Mouse (Mus musculus): ENCODE data around the gene C1qtnf1. TPM values are rescaled to one million over a fixed set of nuclear protein-coding genes. Genes with fewer than 3 reads are reported as not detected.

Gene C1qtnf1
- total and polyA plus RNA-seq, 2 experiments from 2014 or later = 5.8 to 7.8 TPM

- Histone ChIP-seq H3K4me1 (ENCODE audit: control insufficient read depth, insufficient read depth) (no peaks in the 10 kb centered on the region), H3K27me3 (ENCODE audit: control insufficient read depth, insufficient read depth, low read length) (no peaks in the 10 kb centered on the region), H3K4me2 (ENCODE audit: low read depth, low read length) (no peak overlapping the region), H3K27ac (ENCODE audit: low read depth) (no peak overlapping the region), H3K9me3 (replicated peaks; ENCODE audit: control insufficient read depth, low read length) (0 out of 2 replicates have a peak, but pooled peaks cover 6% of the 10 kb centered on the region), H3K36me3 (replicated peaks; ENCODE audit: control insufficient read depth, insufficient read depth, low read length) (no peaks in the 10 kb centered on the region), H3K4me3 (ENCODE audit: low read depth, low read length) (no peak overlapping the region), H3K9ac (replicated peaks; ENCODE audit: low read depth, low read length) (no peak overlapping the region)
- DNase-seq (ENCODE audit: low spot score) (no peak), ATAC-seq (ENCODE audit: insufficient read depth, low read depth) (no peak)
- TF ChIP-seq EP300 (IDR thresholded peaks at IDR 0.05; ENCODE audit: low read depth) (no peak), CTCF (IDR thresholded peaks at IDR 0.05; ENCODE audit: low read depth) (no peak)
- 61% methylated on average over 11 of the region's 11 CpGs for WGBS
These were observed 28.9 kb downstream of the C1qtnf1 start for GRCm38 (mm10) chr11:118456937-118457336.

- 0 out of 2 replicates have a peak, but pooled peaks cover 6% of the 10 kb centered on the region for H3K9me3 ChIP-seq (replicated peaks; ENCODE audit: control insufficient read depth, low read length)
- H3K4me1 ChIP-seq (ENCODE audit: control insufficient read depth, insufficient read depth) = no peaks in the 10 kb centered on the region
- H3K4me2 ChIP-seq (ENCODE audit: low read depth, low read length) = peak overlapping the region; percentile 7; the same call in 1 of the 2 replicates
- no peak overlapping the region for H3K4me3 ChIP-seq (ENCODE audit: low read depth, low read length)
- no peaks in the 10 kb centered on the region for H3K36me3 ChIP-seq (replicated peaks; ENCODE audit: control insufficient read depth, insufficient read depth, low read length)
- H3K9ac ChIP-seq (replicated peaks; ENCODE audit: low read depth, low read length) = no peak overlapping the region
- no peak for TF ChIP-seq EP300 (IDR thresholded peaks at IDR 0.05; ENCODE audit: low read depth)
- no peak for TF ChIP-seq CTCF (IDR thresholded peaks at IDR 0.05; ENCODE audit: low read depth)
- ATAC-seq (ENCODE audit: insufficient read depth, low read depth) (peak; percentile 81), DNase-seq (ENCODE audit: low spot score) (peak; percentile 72)
- peak overlapping the region; percentile 63 for H3K27ac ChIP-seq (ENCODE audit: low read depth)
- H3K27me3 ChIP-seq (ENCODE audit: control insufficient read depth, insufficient read depth, low read length) = no peaks in the 10 kb centered on the region
- WGBS = 20% methylated on average over 8 of the region's 8 CpGs
These were observed 31.0 kb downstream of the C1qtnf1 start for GRCm38 (mm10) chr11:118459051-118459450.

- Histone ChIP-seq H3K9ac (replicated peaks; ENCODE audit: low read depth, low read length) (no peak overlapping the region), H3K36me3 (replicated peaks; ENCODE audit: control insufficient read depth, insufficient read depth, low read length) (no peaks in the 10 kb centered on the region), H3K4me1 (ENCODE audit: control insufficient read depth, insufficient read depth) (no peaks in the 10 kb centered on the region), H3K9me3 (replicated peaks; ENCODE audit: control insufficient read depth, low read length) (0 out of 2 replicates have a peak, but pooled peaks cover 6% of the 10 kb centered on the region), H3K4me3 (ENCODE audit: low read depth, low read length) (no peak overlapping the region), H3K27me3 (ENCODE audit: control insufficient read depth, insufficient read depth, low read length) (no peaks in the 10 kb centered on the region), H3K27ac (ENCODE audit: low read depth) (peak overlapping the region; percentile 63), H3K4me2 (ENCODE audit: low read depth, low read length) (no peak overlapping the region)
- TF ChIP-seq CTCF (IDR thresholded peaks at IDR 0.05; ENCODE audit: low read depth) (no peak), EP300 (IDR thresholded peaks at IDR 0.05; ENCODE audit: low read depth) (no peak)
- 53% methylated on average over 4 of the region's 4 CpGs for WGBS
- ATAC-seq (ENCODE audit: insufficient read depth, low read depth) = no peak
- no peak for DNase-seq (ENCODE audit: low spot score)
These were observed 31.5 kb downstream of the C1qtnf1 start for GRCm38 (mm10) chr11:118459536-118459935.

DNA sequence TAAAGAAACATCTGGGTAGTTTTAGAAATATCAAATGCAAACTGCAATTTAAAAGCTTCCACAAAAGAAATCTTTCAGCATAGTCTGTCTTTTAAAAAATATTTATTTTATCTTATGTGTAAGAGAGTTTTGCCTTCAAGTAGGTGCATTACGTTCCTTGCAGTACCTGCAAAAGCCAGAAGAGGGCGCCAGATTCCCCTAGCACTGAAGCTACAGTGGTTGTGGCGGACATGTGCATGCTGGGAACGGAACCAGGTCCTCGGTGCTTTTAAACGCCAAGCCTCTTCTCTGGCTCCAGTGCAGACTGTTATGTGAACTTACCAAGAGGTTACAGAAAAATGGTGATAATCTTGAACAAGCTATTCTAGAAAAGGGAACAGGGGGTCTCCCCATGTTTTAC is 32.3 kb downstream of the C1qtnf1 start:
- WGBS = 61% methylated on average over 6 of the region's 6 CpGs
- Histone ChIP-seq H3K27ac (ENCODE audit: low read depth) (no peak overlapping the region), H3K9me3 (replicated peaks; ENCODE audit: control insufficient read depth, low read length) (0 out of 2 replicates have a peak, but pooled peaks cover 6% of the 10 kb centered on the region), H3K36me3 (replicated peaks; ENCODE audit: control insufficient read depth, insufficient read depth, low read length) (no peaks in the 10 kb centered on the region), H3K4me3 (ENCODE audit: low read depth, low read length) (no peak overlapping the region), H3K4me2 (ENCODE audit: low read depth, low read length) (no peak overlapping the region), H3K27me3 (ENCODE audit: control insufficient read depth, insufficient read depth, low read length) (no peaks in the 10 kb centered on the region), H3K9ac (replicated peaks; ENCODE audit: low read depth, low read length) (no peak overlapping the region), H3K4me1 (ENCODE audit: control insufficient read depth, insufficient read depth) (no peaks in the 10 kb centered on the region)
- DNase-seq (ENCODE audit: low spot score) (no peak), ATAC-seq (ENCODE audit: insufficient read depth, low read depth) (no peak)
- TF ChIP-seq CTCF (IDR thresholded peaks at IDR 0.05; ENCODE audit: low read depth) = peak; percentile 50
- TF ChIP-seq EP300 (IDR thresholded peaks at IDR 0.05; ENCODE audit: low read depth) = no peak

DNA sequence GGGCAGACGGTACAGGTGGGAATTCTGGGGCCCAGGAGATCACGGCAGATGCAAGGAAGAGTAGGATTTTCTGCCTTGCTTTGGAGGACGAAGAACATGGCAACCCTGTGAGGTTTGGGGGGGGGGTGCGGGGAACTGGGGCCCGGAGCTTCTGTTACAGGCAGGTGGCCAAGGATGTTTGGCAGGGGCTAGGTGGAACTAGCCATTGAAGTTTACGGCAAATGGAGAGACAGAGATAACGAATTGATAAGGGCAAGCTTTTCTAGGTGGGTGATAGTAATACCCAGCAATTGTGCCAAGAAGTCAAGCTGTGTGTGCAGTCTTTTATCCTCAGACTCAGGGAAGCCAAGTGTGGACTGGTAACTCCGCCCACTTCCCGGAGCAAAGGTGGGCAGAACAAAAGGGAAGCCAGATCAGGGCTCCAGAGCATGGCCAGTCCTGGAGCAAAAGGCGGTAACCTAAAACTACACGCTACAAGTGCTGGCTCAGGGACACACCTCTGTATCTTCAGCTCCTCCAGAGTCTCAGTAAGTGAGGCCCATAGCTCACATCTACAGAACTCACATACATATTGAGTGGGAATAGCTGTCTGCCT is 39.5 kb downstream of the C1qtnf1 start:
- ATAC-seq (ENCODE audit: insufficient read depth, low read depth) = peak; percentile 8; the same call in 1 of the 2 replicates
- H3K27me3 ChIP-seq (ENCODE audit: control insufficient read depth, insufficient read depth, low read length) = no peaks in the 10 kb centered on the region
- H3K36me3 ChIP-seq (replicated peaks; ENCODE audit: control insufficient read depth, insufficient read depth, low read length) = no peaks in the 10 kb centered on the region
- WGBS = 30% methylated on average over 11 of the region's 11 CpGs
- DNase-seq (ENCODE audit: low spot score) = no peak
- H3K4me2 ChIP-seq (ENCODE audit: low read depth, low read length) = no peak overlapping the region
- H3K4me1 ChIP-seq (ENCODE audit: control insufficient read depth, insufficient read depth) = no peaks in the 10 kb centered on the region
- no peak overlapping the region for H3K27ac ChIP-seq (ENCODE audit: low read depth)
- H3K4me3 ChIP-seq (ENCODE audit: low read depth, low read length) = no peak overlapping the region
- no peak overlapping the region for H3K9ac ChIP-seq (replicated peaks; ENCODE audit: low read depth, low read length)
- TF ChIP-seq CTCF (IDR thresholded peaks at IDR 0.05; ENCODE audit: low read depth) (no peak), EP300 (IDR thresholded peaks at IDR 0.05; ENCODE audit: low read depth) (no peak)
- H3K9me3 ChIP-seq (replicated peaks; ENCODE audit: control insufficient read depth, low read length) = no peaks in the 10 kb centered on the region
